Mouse (Mus musculus) effector memory CD4-positive, alpha-beta T cell, adult 5 months (primary cell): ENCODE measurements around the gene Msh2. TPM values are rescaled to one million over a fixed set of nuclear protein-coding genes. Genes with fewer than 3 reads are reported as not detected.

Source experiments
- polyA plus RNA-seq: library from polyadenylated mRNA; unstranded; fragments of 100-300 nt; shearing (Covaris generic); gene quantifications from one replicate; pipeline ENCODE4 v1.2.1, GENCODE M21; 2017

Gene Msh2
- 44.5 TPM for polyA plus RNA-seq

DNA sequence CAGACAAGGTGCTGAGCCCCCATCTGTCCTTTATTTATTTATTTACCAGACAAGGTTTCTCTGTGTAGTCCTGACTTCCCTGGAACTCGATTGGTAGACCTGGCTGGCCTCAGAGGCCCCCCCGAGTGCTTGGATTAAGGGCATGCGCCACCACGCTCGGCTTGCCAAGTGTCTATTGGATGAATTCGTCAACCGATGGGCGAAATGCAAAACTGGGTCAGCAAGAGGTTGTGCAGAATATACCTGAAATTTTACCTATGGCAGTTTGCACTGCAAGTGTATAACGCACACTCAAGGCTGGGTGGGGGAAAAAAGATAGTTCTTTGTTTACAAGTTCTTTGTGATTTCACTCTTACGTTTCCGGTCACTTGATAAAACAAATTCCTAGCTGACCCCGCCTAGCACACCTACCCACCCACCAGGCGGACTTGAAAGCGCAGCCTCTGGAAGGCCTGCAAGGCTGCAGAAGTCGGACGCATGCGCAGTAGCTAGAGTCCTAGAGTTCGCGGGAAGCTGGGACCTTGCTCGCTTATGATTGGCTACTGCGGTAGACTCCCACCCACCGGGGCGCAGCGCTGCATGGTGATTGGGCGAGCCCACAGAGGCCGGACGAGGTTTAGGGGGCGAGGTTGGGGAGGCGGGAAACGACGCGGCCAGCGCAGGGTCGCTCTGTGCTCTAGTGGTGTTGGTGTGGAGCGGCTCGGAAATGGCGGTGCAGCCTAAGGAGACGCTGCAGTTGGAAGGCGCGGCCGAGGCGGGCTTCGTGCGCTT, at the start of gene Msh2:
Gene Msh2 (plus strand): TSS at position 441 of the 771 bp plus-strand sequence.

Other genes with a start within 250 kb of the Msh2 start
- gene Stpg4, start 244.6 kb upstream of the Msh2 start, polyA plus RNA-seq, result not detected
- 657 TPM for gene Calm2, start 225.4 kb upstream of the Msh2 start, polyA plus RNA-seq
- 3.5 TPM for gene Epcam, start 36.4 kb upstream of the Msh2 start, polyA plus RNA-seq
- gene Kcnk12, start 125.7 kb downstream of the Msh2 start, polyA plus RNA-seq, result not detected
- gene Rpl36-ps4, start 248.6 kb downstream of the Msh2 start, polyA plus RNA-seq, result not detected